Mouse (Mus musculus) forebrain, embryonic 15.5 days (tissue): ENCODE data around the gene Gm13539. TPM values are rescaled to one million over a fixed set of nuclear protein-coding genes. Genes with fewer than 3 reads are reported as not detected.
"Not testable (repeated sequence)": the region's sequence is repeated elsewhere in the genome, so short reads cannot be mapped to it uniquely, and the experiment has no call there.

Experiments used
- ATAC-seq: fragments of 200-750 bp; cut with Nextera tagmentation; replicated peaks from 2 replicates; pipeline ENCODE4 v1.8.0; 2017; ENCODE audit warnings: mild to moderate bottlenecking, moderate TSS enrichment, moderate library complexity
- H3K27ac ChIP-seq: fragments of 300-500 bp; sonication (generic); replicated peaks from 2 replicates; pipeline ENCODE4 v1.5.1; 2015; ENCODE audit warnings: mild to moderate bottlenecking, inconsistent platforms
- H3K27me3 ChIP-seq: fragments of 300-500 bp; sonication (generic); 2 replicates; pipeline ENCODE4 v1.6.1; 2015; ENCODE audit warnings: inconsistent platforms
- H3K36me3 ChIP-seq: fragments of 300-500 bp; sonication (generic); 2 replicates; pipeline ENCODE4 v1.6.1; 2015; ENCODE audit warnings: mild to moderate bottlenecking, inconsistent platforms
- H3K4me1 ChIP-seq: fragments of 300-500 bp; sonication (generic); 2 replicates; pipeline ENCODE4 v1.6.1; 2015; ENCODE audit warnings: inconsistent platforms
- H3K4me2 ChIP-seq: fragments of 300-500 bp; sonication (generic); replicated peaks from 2 replicates; pipeline ENCODE4 v1.6.1; 2015; ENCODE audit warnings: mild to moderate bottlenecking, inconsistent platforms
- H3K4me3 ChIP-seq: fragments of 300-500 bp; sonication (generic); 2 replicates; pipeline ENCODE4 v1.5.1; 2015; ENCODE audit warnings: mild to moderate bottlenecking, inconsistent platforms
- H3K9ac ChIP-seq: fragments of 300-500 bp; sonication (generic); replicated peaks from 2 replicates; pipeline ENCODE4 v1.6.1; 2015; ENCODE audit warnings: mild to moderate bottlenecking, inconsistent platforms
- H3K9me3 ChIP-seq: fragments of 300-500 bp; sonication (generic); 2 replicates; pipeline ENCODE4 v1.6.1; 2016; ENCODE audit warnings: inconsistent platforms
- WGBS: fragments of 180-500 bp; shearing (Covaris S2); methylation state at CpG from one replicate; pipeline ENCODE4 v1.1.7; 2015; ENCODE audit warnings: mixed read lengths; 5-methylcytosine and 5-hydroxymethylcytosine counted together
- polyA plus RNA-seq: library from polyadenylated mRNA; unstranded; fragments of >200 nt; fragmentation: Nextera tagmentation; extraction: Ambion mirVana; gene quantifications from 2 replicates; pipeline ENCODE4 v1.2.1, GENCODE M21; 2015

The Gm13539 gene
- polyA plus RNA-seq, 1 experiment from 2014 or later, result not detected

DNA sequence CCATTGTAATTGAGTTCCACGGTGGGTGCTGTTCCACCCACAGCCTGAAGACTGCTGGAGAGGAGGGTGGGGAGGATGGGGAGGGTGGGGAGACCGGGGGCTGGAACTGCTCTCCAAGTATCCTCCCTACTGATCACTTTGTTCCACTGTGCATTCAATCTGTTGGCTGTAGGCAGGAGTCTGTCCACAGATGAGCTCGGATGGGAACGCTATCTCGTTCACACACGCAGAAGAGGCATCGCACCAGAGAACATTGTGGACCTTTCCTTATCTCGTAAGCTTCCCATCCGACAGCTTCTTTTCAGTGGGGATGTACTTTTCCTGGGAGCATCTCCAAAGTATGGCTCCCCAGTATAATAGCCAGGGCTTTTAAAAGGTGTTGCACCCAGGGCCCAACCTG is 3.0 kb upstream of the Gm13539 start:
- H3K4me1 ChIP-seq, result no peaks in the 10 kb centered on the region
- H3K27ac ChIP-seq, result no peak overlapping the region
- 91% methylated on average over 9 of the region's 9 CpGs for WGBS
- ATAC-seq, result no peak
- no peak overlapping the region for H3K4me3 ChIP-seq
- no peaks in the 10 kb centered on the region for H3K27me3 ChIP-seq
- no peak overlapping the region for H3K4me2 ChIP-seq
- no peaks in the 10 kb centered on the region for H3K9me3 ChIP-seq
- no peak overlapping the region for H3K9ac ChIP-seq
- H3K36me3 ChIP-seq, result no peaks in the 10 kb centered on the region

DNA sequence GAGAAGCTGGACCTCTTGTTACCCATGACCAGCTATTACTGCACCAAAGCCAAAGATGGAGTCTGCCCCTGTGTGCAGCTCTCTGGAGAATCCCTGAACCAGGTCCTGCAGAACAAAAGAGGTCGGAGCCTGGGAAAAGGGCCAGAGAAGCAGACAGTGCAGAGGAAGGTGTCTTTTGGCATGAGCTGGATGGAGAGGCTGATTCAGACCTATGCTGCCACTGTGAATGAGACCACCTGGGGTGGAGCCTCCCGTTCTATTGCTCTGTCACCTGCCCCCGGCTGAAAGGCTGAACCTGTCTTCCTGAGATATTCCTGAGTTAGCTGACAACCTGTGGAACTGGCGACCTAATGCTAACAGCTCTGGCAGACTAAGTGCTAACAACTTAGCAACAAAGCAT is 1.1 kb upstream of the Gm13539 start:
- Histone ChIP-seq H3K9me3 (no peaks in the 10 kb centered on the region), H3K4me3 (no peak overlapping the region), H3K27me3 (no peaks in the 10 kb centered on the region), H3K4me2 (no peak overlapping the region), H3K4me1 (no peaks in the 10 kb centered on the region), H3K9ac (no peak overlapping the region), H3K27ac (no peak overlapping the region), H3K36me3 (no peaks in the 10 kb centered on the region)
- 71% methylated on average over 4 of the region's 4 CpGs for WGBS
- ATAC-seq, result no peak

DNA sequence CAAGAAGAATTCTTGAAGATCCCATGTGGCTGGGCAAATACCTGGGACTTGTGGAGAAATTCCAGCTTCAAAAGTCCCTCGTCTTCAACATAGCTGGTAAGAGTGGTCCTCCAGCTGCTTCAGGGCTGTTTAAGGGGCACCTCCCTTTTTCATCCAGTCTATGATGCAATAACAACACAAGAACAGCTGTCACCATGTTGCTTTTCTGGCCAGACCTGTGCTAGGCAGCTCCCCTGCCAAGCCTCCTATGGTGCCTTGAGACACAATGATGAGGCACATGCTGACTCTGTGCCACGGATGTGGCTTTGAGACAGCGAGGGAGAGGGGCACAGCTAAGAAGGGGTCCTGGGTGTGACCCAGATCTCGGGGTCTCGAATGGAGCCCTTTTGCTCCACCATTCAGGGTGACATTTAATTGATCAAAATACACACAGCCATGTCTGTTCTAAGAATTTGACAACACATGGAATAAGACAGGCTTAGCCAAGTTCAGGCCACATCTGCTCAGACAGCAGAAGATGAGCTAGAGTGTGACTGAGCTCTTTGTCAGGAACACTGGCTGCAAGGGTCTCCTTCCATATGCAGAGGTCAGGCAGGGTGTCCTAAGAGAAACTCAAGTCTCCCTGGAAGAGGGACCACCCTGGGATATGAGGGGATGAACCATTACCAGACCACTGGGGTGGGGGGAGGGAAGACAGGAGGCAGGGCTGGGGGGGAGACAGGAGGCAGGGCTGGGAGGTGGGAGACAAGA is 3.7 kb downstream of the Gm13539 start:
- H3K27ac ChIP-seq, result no peak overlapping the region
- no peak overlapping the region for H3K4me3 ChIP-seq
- no peaks in the 10 kb centered on the region for H3K4me1 ChIP-seq
- no peak overlapping the region for H3K4me2 ChIP-seq
- 70% methylated on average over 5 of the region's 5 CpGs for WGBS
- no peaks in the 10 kb centered on the region for H3K9me3 ChIP-seq
- no peaks in the 10 kb centered on the region for H3K36me3 ChIP-seq
- no peak overlapping the region for H3K9ac ChIP-seq
- no peaks in the 10 kb centered on the region for H3K27me3 ChIP-seq
- ATAC-seq, result no peak

DNA sequence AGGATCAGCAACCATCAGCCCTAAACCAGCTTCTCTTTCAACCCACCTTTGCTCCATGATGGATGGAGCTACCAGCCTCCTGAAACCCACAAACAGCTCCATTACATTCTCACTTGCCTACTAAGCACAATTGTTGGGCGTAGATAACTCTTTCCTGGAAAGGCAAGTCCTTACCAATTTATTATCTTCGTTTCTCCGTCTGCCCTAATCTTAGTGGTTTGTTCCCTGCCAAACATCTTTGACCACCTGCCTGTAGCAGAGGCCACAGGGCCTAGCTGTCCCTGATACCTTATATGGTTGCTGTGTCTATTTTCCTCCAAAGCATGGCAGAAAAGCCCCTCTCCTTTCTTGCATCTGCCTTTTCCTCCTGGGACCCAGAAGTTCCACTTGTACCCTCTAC is 7.0 kb downstream of the Gm13539 start:
- Histone ChIP-seq H3K27me3 (no peaks in the 10 kb centered on the region), H3K4me1 (no peaks in the 10 kb centered on the region), H3K4me2 (no peak overlapping the region), H3K4me3 (no peak overlapping the region), H3K9ac (no peak overlapping the region), H3K9me3 (no peaks in the 10 kb centered on the region), H3K36me3 (no peaks in the 10 kb centered on the region), H3K27ac (no peak overlapping the region)
- no peak for ATAC-seq
- whole genome bisulfite sequencing, result 95% methylated on average over 3 of the region's 3 CpGs

DNA sequence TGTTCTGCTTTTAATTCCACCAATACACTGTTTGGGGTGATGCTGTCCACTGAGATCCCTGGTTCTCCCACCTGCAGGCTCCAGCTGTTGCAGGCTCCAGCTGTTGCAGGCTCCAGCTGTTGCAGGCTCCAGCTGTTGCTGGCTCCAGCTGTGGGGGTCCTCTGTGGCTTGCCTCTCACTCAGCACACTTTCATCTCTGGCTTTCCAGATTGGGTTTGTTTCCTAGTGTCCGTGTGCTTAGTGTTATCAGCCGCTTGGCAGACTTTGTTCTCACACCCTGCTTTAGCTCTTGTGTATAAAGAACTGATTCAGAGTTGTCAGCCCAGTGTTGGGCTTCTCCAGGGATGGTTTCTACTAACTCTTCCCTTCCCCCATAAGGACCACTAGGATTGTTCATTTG is 15.6 kb downstream of the Gm13539 start:
- no peak overlapping the region for H3K4me3 ChIP-seq
- no peaks in the 10 kb centered on the region for H3K27me3 ChIP-seq
- no peaks in the 10 kb centered on the region for H3K36me3 ChIP-seq
- no peak for ATAC-seq
- 49% methylated on average over 2 of the region's 2 CpGs for WGBS
- H3K4me2 ChIP-seq, result no peak overlapping the region
- no peak overlapping the region for H3K27ac ChIP-seq
- no peaks in the 10 kb centered on the region for H3K9me3 ChIP-seq
- no peak overlapping the region for H3K9ac ChIP-seq
- peaks cover 4% of the 10 kb centered on the region; the same call in 1 of the 2 replicates for H3K4me1 ChIP-seq

DNA sequence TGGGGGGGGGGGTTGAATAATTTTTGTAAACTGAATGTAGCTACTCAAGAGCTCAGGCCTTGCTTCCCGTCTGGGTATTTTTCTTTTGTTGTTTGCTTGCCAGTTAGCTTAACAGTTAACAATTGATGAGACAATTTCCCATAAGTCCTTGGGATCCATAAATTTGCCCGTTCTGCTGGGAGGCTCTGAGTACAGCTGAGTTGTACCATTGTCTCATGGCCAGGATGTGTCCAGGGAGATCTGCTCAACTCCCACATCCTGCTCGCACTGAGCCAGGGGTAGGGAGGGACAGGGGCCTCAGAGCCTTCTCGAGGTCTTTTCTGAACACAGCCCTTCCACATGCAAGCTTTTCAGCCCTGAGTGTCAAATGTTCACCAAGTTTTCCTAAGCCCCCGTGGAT is 16.0 kb downstream of the Gm13539 start:
- ATAC-seq, result no peak

DNA sequence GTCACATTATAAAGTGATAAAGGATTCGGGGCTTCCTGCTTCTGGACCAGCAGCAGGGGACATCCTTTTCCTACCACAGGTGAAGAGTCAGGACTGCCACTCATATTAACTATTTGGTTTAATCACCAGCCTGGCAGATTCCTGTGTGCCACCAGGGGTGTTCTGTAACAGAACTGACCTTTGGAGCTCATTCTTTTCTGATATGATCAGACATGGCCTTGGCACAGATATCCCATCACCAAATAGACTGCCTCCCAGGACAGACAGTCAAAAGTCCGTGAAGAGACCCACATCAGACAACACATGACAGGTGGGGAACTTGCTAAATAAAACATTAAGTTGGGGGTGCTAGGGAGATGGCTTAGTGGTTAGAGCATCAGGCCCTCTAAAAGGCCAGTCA is 29.7 kb downstream of the Gm13539 start:
- Histone ChIP-seq H3K36me3 (no peaks in the 10 kb centered on the region), H3K4me2 (no peak overlapping the region), H3K4me1 (no peaks in the 10 kb centered on the region), H3K9ac (no peak overlapping the region), H3K9me3 (no peaks in the 10 kb centered on the region), H3K27ac (no peak overlapping the region), H3K27me3 (no peaks in the 10 kb centered on the region), H3K4me3 (no peak overlapping the region)
- WGBS, result 93% methylated on average over 2 of the region's 2 CpGs
- ATAC-seq, result no peak

More for the DNA sequence above, 16.0 kb downstream of the Gm13539 start:
- H3K4me1 ChIP-seq, result peaks cover 4% of the 10 kb centered on the region; the same call in 1 of the 2 replicates
- H3K27ac ChIP-seq, result no peak overlapping the region
- no peaks in the 10 kb centered on the region for H3K36me3 ChIP-seq
- H3K9ac ChIP-seq, result no peak overlapping the region
- H3K4me2 ChIP-seq, result no peak overlapping the region
- 39% methylated on average over 5 of the region's 5 CpGs for WGBS
- no peak overlapping the region for H3K4me3 ChIP-seq
- no peaks in the 10 kb centered on the region for H3K9me3 ChIP-seq
- no peaks in the 10 kb centered on the region for H3K27me3 ChIP-seq

DNA sequence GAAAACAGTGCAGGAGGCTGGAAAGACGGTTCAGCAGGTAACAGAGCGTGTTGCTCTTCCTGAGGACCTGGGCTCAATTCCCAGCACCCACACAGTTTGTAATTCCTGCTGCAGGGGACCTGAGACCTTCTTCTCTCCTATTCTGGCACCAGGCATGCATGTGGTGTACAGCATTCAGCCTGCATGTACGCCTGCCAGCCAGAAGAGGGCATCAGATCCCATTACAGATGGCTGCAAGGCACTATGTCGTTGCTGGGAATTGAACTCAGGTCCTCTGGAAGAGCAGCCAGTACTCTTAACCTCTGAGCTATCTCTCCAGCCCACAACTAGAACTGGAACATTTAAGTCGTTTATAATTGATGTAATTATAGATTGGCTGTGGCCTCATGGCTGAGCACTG is 31.3 kb downstream of the Gm13539 start:
- Histone ChIP-seq H3K4me3 (no peak overlapping the region), H3K27ac (no peak overlapping the region), H3K36me3 (no peaks in the 10 kb centered on the region), H3K4me1 (no peaks in the 10 kb centered on the region), H3K4me2 (no peak overlapping the region), H3K9me3 (no peaks in the 10 kb centered on the region), H3K9ac (no peak overlapping the region), H3K27me3 (no peaks in the 10 kb centered on the region)
- no peak for ATAC-seq
- 79% methylated on average over 5 of the region's 5 CpGs for WGBS

DNA sequence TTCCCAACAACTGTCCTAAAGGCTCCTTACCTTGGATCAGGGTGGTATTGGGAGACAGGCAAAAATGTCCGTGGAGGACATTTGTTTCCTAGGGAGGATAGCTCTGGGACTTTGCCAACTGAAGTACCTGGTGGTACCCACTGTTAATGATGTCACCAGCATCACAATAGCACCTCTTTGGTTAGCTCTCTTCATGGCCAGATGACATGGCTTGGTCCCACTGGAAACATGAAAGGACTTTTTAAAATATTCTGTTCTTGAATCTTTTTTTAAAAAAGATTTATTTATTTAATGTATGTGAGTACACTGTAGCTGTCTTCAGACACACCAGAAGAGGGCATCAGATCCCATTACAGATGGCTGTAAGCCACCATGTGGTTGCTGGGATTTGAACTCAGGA is 33.7 kb downstream of the Gm13539 start, which contains the start of gene Glt6d1:
Gene Glt6d1, minus strand, starts transcription at position 101 of the 400 bp plus-strand sequence.
- H3K4me2 ChIP-seq, H3K9me3 ChIP-seq, H3K9ac ChIP-seq, H3K4me3 ChIP-seq, H3K4me1 ChIP-seq, H3K36me3 ChIP-seq, ATAC-seq, H3K27ac ChIP-seq, H3K27me3 ChIP-seq: not testable (repeated sequence)
- 79% methylated on average over 1 of the region's 1 CpGs for WGBS

DNA sequence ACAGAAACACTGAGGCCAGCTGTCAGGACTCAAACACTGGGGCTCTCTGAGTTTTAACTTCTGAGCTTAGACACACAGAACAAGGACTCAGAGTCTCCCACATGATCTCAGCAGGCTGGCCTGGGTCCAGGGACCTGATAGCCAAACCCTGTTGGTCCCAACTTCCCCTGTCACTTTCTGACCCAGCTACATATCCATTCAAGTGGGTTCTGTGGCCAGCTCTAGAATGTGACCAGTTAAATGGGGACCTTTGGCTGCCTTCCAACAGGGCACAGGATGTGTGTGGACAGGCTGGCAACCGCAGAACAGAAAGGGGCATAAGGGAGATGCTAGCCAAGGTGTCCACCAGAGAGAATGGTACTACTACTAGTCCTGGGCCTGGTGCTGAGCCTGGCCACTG is 40.7 kb downstream of the Gm13539 start, which contains the start of gene Lcn9:
Gene Lcn9, plus strand, starts transcription at position 348 of the 400 bp plus-strand sequence.
- Histone ChIP-seq H3K4me3 (no peak within 1 kb of the TSS), H3K27ac (no peak within 1 kb of the TSS), H3K36me3 (no peaks in the 10 kb centered on the region), H3K9ac (no peak within 1 kb of the TSS), H3K4me1 (no peaks in the 10 kb centered on the region), H3K27me3 (no peaks in the 10 kb centered on the region), H3K4me2 (no peak within 1 kb of the TSS), H3K9me3 (no peaks in the 10 kb centered on the region)
- WGBS, result 81% methylated on average over 1 of the region's 1 CpGs
- no peak for ATAC-seq

DNA sequence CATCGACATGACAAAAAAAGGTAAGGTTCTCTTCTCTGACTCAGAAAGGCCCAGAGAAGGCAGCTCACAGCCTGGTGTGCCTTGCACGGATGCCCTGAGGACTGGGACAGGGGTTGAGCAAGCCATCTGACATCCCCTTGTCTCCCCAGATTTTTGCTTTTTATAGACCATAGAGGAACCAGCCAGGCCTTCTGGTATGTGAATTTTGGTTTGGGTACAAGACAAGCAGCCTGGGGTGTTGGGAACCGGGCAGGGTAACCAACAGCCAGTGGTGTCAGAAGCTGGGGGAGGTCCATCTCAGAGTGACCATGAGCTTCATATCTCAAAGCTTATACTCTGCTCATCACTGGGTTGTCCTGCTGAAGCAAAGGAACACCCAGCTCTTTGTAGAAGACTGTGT is 42.7 kb downstream of the Gm13539 start:
- H3K9ac ChIP-seq, result no peak overlapping the region

DNA sequence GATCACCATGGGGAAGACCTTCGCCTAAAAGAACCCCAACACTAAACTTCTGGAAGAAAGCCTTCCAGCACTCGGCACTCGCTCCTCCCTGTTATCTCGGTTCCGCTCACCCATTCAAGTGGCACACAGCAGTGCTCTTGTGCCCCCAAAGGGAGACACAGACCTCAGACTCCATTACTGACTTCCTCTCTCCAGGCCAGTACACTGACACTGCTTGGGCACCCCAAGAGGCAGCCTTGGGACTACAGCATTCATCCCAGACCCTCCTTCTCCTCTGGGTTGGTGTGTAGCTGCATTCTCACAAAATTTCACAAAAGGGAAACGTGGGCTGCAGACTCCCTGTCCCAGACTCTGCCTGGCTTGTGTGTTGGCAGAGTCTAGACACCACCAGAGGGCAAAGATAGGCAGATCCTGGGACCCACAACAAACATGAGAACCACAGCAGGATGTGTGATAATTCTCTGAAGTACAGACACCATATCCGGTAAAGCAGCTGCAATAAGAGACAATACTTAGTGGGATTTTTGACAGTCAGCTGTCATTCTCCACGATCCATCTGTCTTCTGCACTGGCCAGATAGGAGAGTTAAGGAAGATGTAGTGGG is 46.4 kb downstream of the Gm13539 start:
- Histone ChIP-seq H3K9ac (no peak overlapping the region), H3K4me2 (no peak overlapping the region), H3K9me3 (no peaks in the 10 kb centered on the region), H3K36me3 (no peaks in the 10 kb centered on the region), H3K27ac (no peak overlapping the region), H3K27me3 (no peaks in the 10 kb centered on the region), H3K4me3 (no peak overlapping the region), H3K4me1 (no peaks in the 10 kb centered on the region)
- WGBS, result 82% methylated on average over 8 of the region's 8 CpGs
- ATAC-seq, result no peak

More for the DNA sequence above, 42.7 kb downstream of the Gm13539 start:
- Histone ChIP-seq H3K36me3 (no peaks in the 10 kb centered on the region), H3K27ac (no peak overlapping the region), H3K27me3 (no peaks in the 10 kb centered on the region), H3K4me2 (no peak overlapping the region), H3K4me1 (no peaks in the 10 kb centered on the region), H3K4me3 (no peak overlapping the region), H3K9me3 (no peaks in the 10 kb centered on the region)
- no peak for ATAC-seq
- 94% methylated on average over 3 of the region's 3 CpGs for WGBS
